Mouse (Mus musculus): ENCODE measurements around the gene Spo11. TPM values are rescaled to one million over a fixed set of nuclear protein-coding genes. Genes with fewer than 3 reads are reported as not detected.

The Spo11 gene
- polyA plus RNA-seq, 1 experiment = not detected

DNA sequence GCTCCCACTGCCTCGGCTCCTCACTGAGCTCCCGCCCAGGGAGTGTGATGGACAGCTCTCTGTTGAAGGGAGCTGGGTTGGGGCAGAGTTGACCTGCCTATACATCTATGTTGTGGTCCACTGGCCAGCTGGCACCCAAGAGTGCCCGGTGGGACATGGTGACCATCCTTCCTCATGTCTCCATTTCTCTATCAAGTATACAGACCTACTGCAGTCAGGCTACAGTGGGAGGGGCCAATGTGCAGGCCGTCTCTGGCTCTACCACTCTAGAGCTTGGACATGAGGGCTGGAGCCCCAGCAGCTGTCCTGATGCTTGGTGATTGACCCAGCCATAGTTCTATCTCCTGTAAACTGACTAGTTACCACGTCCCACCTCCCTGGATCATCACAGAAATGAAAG is 59.8 kb downstream of the Spo11 start:
- no peak overlapping the region for H3K27ac ChIP-seq (ENCODE audit: insufficient read depth, low read length)
- TF ChIP-seq POLR2A (IDR thresholded peaks at IDR 0.05; ENCODE audit: low read depth, low read length) = no peak
- TF ChIP-seq CTCF (IDR thresholded peaks at IDR 0.05; ENCODE audit: borderline replicate concordance, insufficient read depth, low read length) = no peak
- H3K4me3 ChIP-seq (ENCODE audit: insufficient read depth, low read length) = no peak overlapping the region
- H3K4me1 ChIP-seq (ENCODE audit: control insufficient read depth, insufficient read depth, low read length) = no peaks in the 10 kb centered on the region

- no peak overlapping the region for H3K4me3 ChIP-seq (ENCODE audit: insufficient read depth, low read length)
- no peak overlapping the region for H3K27ac ChIP-seq (ENCODE audit: insufficient read depth, low read length)
- TF ChIP-seq CTCF (IDR thresholded peaks at IDR 0.05; ENCODE audit: borderline replicate concordance, insufficient read depth, low read length) (no peak), POLR2A (IDR thresholded peaks at IDR 0.05; ENCODE audit: low read depth, low read length) (no peak)
- no peaks in the 10 kb centered on the region for H3K4me1 ChIP-seq (ENCODE audit: control insufficient read depth, insufficient read depth, low read length)
Observed at GRCm38 (mm10) chr2:173037827-173038607, 60.5 kb downstream of the Spo11 start.

DNA sequence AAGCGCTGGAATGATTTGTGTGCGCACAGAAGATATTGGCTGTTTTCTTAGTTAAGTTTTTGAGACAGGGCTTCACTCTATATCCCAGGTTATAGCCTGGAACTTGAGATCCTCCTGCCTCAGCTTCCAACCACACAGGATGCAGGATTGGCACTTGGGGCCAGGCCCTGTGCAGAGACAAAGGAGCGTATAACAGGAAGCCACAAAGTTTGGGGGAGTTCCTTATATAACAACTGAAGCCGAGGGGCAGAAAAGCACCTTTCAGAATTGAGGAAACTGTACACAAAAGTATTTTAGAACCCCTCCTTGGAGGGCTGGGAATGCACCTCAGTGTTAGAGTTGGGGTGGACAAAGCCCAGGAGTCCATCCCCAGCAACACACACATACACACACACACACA is 61.5 kb downstream of the Spo11 start:
- no peak overlapping the region for H3K4me3 ChIP-seq (ENCODE audit: insufficient read depth, low read length)
- TF ChIP-seq POLR2A (IDR thresholded peaks at IDR 0.05; ENCODE audit: low read depth, low read length) = no peak

DNA sequence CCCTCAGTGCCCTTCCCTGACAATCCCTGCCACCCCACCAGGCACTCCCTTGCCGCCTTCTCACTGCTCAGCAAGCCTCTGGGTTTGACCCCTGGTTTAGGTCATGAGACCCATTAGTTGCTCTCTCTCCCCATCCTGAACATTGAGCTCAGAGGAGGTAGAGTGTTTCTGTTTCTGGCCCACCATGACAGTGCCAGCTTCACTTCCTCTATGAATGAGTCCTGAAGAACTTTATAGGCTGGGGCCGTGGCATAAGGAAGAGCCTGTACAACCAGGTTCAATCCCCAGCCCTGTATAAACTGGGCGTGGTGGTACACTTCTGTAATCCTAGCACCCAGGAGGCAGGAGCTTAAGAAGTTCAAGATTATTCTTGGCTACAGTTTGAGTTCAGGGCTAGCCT is 63.3 kb downstream of the Spo11 start:
- no peak overlapping the region for H3K4me3 ChIP-seq (ENCODE audit: insufficient read depth, low read length)
- TF ChIP-seq CTCF (IDR thresholded peaks at IDR 0.05; ENCODE audit: borderline replicate concordance, insufficient read depth, low read length) (no peak), POLR2A (IDR thresholded peaks at IDR 0.05; ENCODE audit: low read depth, low read length) (no peak)

More for the DNA sequence above, 61.5 kb downstream of the Spo11 start:
- Histone ChIP-seq H3K4me1 (ENCODE audit: control insufficient read depth, insufficient read depth, low read length) (no peaks in the 10 kb centered on the region), H3K27ac (ENCODE audit: insufficient read depth, low read length) (no peak overlapping the region)

GRCm38 (mm10) chr2:173041242-173041641 is 63.7 kb downstream of the Spo11 start:
- TF ChIP-seq CTCF (IDR thresholded peaks at IDR 0.05; ENCODE audit: borderline replicate concordance, insufficient read depth, low read length) = no peak
- TF ChIP-seq POLR2A (IDR thresholded peaks at IDR 0.05; ENCODE audit: low read depth, low read length) = no peak
- H3K27ac ChIP-seq (ENCODE audit: insufficient read depth, low read length) = no peak overlapping the region
- 0 out of 2 replicates have a peak, but pooled peaks cover 3% of the 10 kb centered on the region for H3K4me1 ChIP-seq (ENCODE audit: control insufficient read depth, insufficient read depth, low read length)
- no peak overlapping the region for H3K4me3 ChIP-seq (ENCODE audit: insufficient read depth, low read length)

More for the DNA sequence above, 63.3 kb downstream of the Spo11 start:
- no peak overlapping the region for H3K27ac ChIP-seq (ENCODE audit: insufficient read depth, low read length)
- H3K4me1 ChIP-seq (ENCODE audit: control insufficient read depth, insufficient read depth, low read length) = 0 out of 2 replicates have a peak, but pooled peaks cover 3% of the 10 kb centered on the region

GRCm38 (mm10) chr2:173041893-173042292 is 64.4 kb downstream of the Spo11 start:
- TF ChIP-seq POLR2A (IDR thresholded peaks at IDR 0.05; ENCODE audit: low read depth, low read length) = no peak
- no peak for TF ChIP-seq CTCF (IDR thresholded peaks at IDR 0.05; ENCODE audit: borderline replicate concordance, insufficient read depth, low read length)
- no peak overlapping the region for H3K27ac ChIP-seq (ENCODE audit: insufficient read depth, low read length)
- no peak overlapping the region for H3K4me3 ChIP-seq (ENCODE audit: insufficient read depth, low read length)
- 0 out of 2 replicates have a peak, but pooled peaks cover 3% of the 10 kb centered on the region for H3K4me1 ChIP-seq (ENCODE audit: control insufficient read depth, insufficient read depth, low read length)

DNA sequence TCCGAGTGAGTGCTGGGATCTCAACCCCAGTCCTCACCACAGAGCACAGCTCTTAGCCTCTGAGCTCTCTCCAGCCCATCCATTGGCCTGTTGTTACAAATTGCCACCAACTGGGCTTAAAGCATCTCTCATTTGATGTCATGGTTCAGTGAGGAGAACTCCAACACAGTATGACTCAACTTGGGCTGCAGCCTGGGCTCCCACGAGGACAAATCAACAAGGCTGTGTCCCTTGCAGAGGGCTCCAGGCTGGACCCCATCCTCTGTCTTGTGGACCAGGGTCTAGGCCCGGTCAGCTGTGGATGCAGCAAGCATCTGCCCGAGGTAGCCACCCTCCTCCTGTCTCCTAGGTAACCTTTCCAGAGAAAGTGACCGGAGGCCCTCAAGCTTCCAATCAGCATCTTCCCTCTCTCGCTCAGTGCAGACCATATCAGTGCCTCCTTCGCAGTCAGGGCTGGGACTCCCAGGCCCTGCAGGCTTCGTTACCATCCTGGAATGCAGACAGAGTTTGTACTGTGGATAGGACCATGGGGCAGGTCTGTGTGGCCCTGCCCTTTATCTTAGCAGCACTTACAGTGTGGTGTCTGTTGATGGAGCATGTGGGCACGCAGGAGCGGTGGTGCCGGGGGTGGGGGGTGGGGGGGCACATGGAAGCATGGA is 65.1 kb downstream of the Spo11 start:
- H3K4me3 ChIP-seq (ENCODE audit: insufficient read depth, low read length) = no peak overlapping the region
- no peak overlapping the region for H3K27ac ChIP-seq (ENCODE audit: insufficient read depth, low read length)
- H3K4me1 ChIP-seq (ENCODE audit: control insufficient read depth, insufficient read depth, low read length) = 0 out of 2 replicates have a peak, but pooled peaks cover 3% of the 10 kb centered on the region
- TF ChIP-seq CTCF (IDR thresholded peaks at IDR 0.05; ENCODE audit: borderline replicate concordance, insufficient read depth, low read length) = no peak
- TF ChIP-seq POLR2A (IDR thresholded peaks at IDR 0.05; ENCODE audit: low read depth, low read length) = no peak

Other genes with a start within 250 kb of the Spo11 start
- not detected in 2 replicates for gene Bmp7, start 37.4 kb upstream of the Spo11 start, polyA plus RNA-seq (2011; ENCODE audit: insufficient read length, low read depth, missing spikeins)
- gene Rae1, start 22.4 kb downstream of the Spo11 start, polyA plus RNA-seq (2011; ENCODE audit: insufficient read length, low read depth, missing spikeins) = 54.8 and 57.4 TPM in 2 replicates
- gene Rbm38, start 42.8 kb downstream of the Spo11 start, polyA plus RNA-seq (2011; ENCODE audit: insufficient read length, low read depth, missing spikeins) = 7.2 and 10.9 TPM in 2 replicates
- not detected in 2 replicates for gene Ctcfl, start 141.8 kb downstream of the Spo11 start, polyA plus RNA-seq (2011; ENCODE audit: insufficient read length, low read depth, missing spikeins)
- gene Pck1, start 175.3 kb downstream of the Spo11 start, polyA plus RNA-seq (2011; ENCODE audit: insufficient read length, low read depth, missing spikeins) = not detected in 2 replicates
- gene Zbp1, start 241.2 kb downstream of the Spo11 start, polyA plus RNA-seq (2011; ENCODE audit: insufficient read length, low read depth, missing spikeins) = 2.6 and 5.6 TPM in 2 replicates